8 mouse cellular contexts compared by ENCODE assay signal in genomic region chr15:84681455-84682193, GRCm38 (mm10). TPM values are rescaled to one million over a fixed set of nuclear protein-coding genes. Genes with fewer than 3 reads are reported as not detected.
DNase-seq lines count a peak whose midpoint lies in the region; ATAC-seq and TF ChIP-seq lines count a peak whose summit lies in the region.

No protein-coding gene starts in this region.

- no peaks in the 10 kb centered on the region for H3K9me3 ChIP-seq in forebrain, embryonic 12.5 days
- no peaks in the 10 kb centered on the region for H3K9me3 ChIP-seq in hindbrain, embryonic 12.5 days (replicated peaks)
- H3K9me3 ChIP-seq in neural tube, embryonic 14.5 days (ENCODE audit: control insufficient read depth, low read length): no peaks in the 10 kb centered on the region

- H3K27me3 ChIP-seq in forebrain, embryonic 12.5 days: peaks cover 42% of the 10 kb centered on the region
- peaks cover 37% of the 10 kb centered on the region for H3K27me3 ChIP-seq in hindbrain, embryonic 12.5 days
- no peaks in the 10 kb centered on the region for H3K27me3 ChIP-seq in liver, adult 2 months (ENCODE audit: control insufficient read depth, insufficient read depth, low read length)
- H3K27me3 ChIP-seq in neural tube, embryonic 14.5 days (ENCODE audit: control insufficient read depth, insufficient read depth, low read length): no peaks in the 10 kb centered on the region; the same call in 1 of the 2 replicates

- WGBS in forebrain, embryonic 12.5 days: 2% methylated on average over 21 of the region's 31 CpGs
- WGBS in hindbrain, embryonic 12.5 days: 6% methylated on average over 20 of the region's 31 CpGs
- WGBS in liver, adult 2 months: 4% methylated on average over 29 of the region's 31 CpGs
- WGBS in neural tube, embryonic 14.5 days: 3% methylated on average over 23 of the region's 31 CpGs

- H3K9ac ChIP-seq in forebrain, embryonic 12.5 days: peak overlapping the region; percentile 53
- H3K9ac ChIP-seq in hindbrain, embryonic 12.5 days: peak overlapping the region; percentile 67
- H3K9ac ChIP-seq in liver, adult 2 months (ENCODE audit: low read depth, low read length): peak overlapping the region; percentile 85
- peak overlapping the region; percentile 48 for H3K9ac ChIP-seq in neural tube, embryonic 14.5 days (replicated peaks; ENCODE audit: low read depth, low read length)

- no peak overlapping the region for H3K27ac ChIP-seq in forebrain, embryonic 12.5 days
- H3K27ac ChIP-seq in hindbrain, embryonic 12.5 days: peak overlapping the region; percentile 19; the same call in 1 of the 2 replicates
- H3K27ac ChIP-seq in liver, adult 2 months (replicated peaks; ENCODE audit: insufficient read depth, low read depth, low read length): no peak overlapping the region
- H3K27ac ChIP-seq in neural tube, embryonic 14.5 days (ENCODE audit: low read depth, low read length): no peak overlapping the region

- H3K4me1 ChIP-seq in forebrain, embryonic 12.5 days: peaks cover 17% of the 10 kb centered on the region
- peaks cover 13% of the 10 kb centered on the region for H3K4me1 ChIP-seq in hindbrain, embryonic 12.5 days
- peaks cover 3% of the 10 kb centered on the region; the same call in 1 of the 2 replicates for H3K4me1 ChIP-seq in liver, adult 2 months (ENCODE audit: control insufficient read depth, insufficient read depth, low read length)
- peaks cover 14% of the 10 kb centered on the region for H3K4me1 ChIP-seq in neural tube, embryonic 14.5 days (ENCODE audit: control insufficient read depth, insufficient read depth, low read length)

- TF ChIP-seq POLR2A in liver, adult 2 months (IDR thresholded peaks at IDR 0.05; ENCODE audit: extremely low read depth, insufficient read depth, low read length): no peak

- TF ChIP-seq CTCF in liver, adult 2 months (IDR thresholded peaks at IDR 0.05; ENCODE audit: low read depth, low read length): no peak; the same call in 1 of the 2 replicates

- H3K36me3 ChIP-seq in forebrain, embryonic 12.5 days (replicated peaks): no peaks in the 10 kb centered on the region
- H3K36me3 ChIP-seq in hindbrain, embryonic 12.5 days: no peaks in the 10 kb centered on the region
- H3K36me3 ChIP-seq in liver, adult 2 months (ENCODE audit: control insufficient read depth, insufficient read depth, low read length): no peaks in the 10 kb centered on the region
- no peaks in the 10 kb centered on the region for H3K36me3 ChIP-seq in neural tube, embryonic 14.5 days (ENCODE audit: control insufficient read depth, insufficient read depth, low read length)

- peak; percentile 37; the same call in 1 of the 2 replicates for ATAC-seq in forebrain, embryonic 12.5 days (ENCODE audit: low FRiP score)
- ATAC-seq in hindbrain, embryonic 12.5 days (ENCODE audit: low FRiP score): 0 out of 2 replicates have a peak, but pooled peaks have one; percentile 5
- peak; percentile 29; the same call in 1 of the 2 replicates for ATAC-seq in neural tube, embryonic 14.5 days (ENCODE audit: low read depth)

- DNase-seq in urinary bladder, postnatal 4 days (ENCODE audit: low spot score in 2 of 2): peak; percentile 72 to 78
- DNase-seq in urinary bladder, postnatal 10 days (ENCODE audit: low spot score): no peak
- DNase-seq in liver, adult 2 months (ENCODE audit: extremely low read depth, low read depth, low spot score): no peak
- no peak for DNase-seq in layer of hippocampus, postnatal 36 days
- no peak for DNase-seq in ovary, postnatal 10 days (ENCODE audit: low spot score)

- peaks cover 12% of the 10 kb centered on the region; the same call in 1 of the 2 replicates for H3K79me2 ChIP-seq in liver, adult 2 months (ENCODE audit: control insufficient read depth, insufficient read depth, low read length)

- H3K4me3 ChIP-seq in forebrain, embryonic 12.5 days (replicated peaks): peak overlapping the region; percentile 50
- H3K4me3 ChIP-seq in hindbrain, embryonic 12.5 days: peak overlapping the region; percentile 56
- H3K4me3 ChIP-seq in liver, adult 2 months (ENCODE audit: insufficient read depth, low read depth, low read length): peak overlapping the region; percentile 77
- peak overlapping the region; percentile 43 for H3K4me3 ChIP-seq in neural tube, embryonic 14.5 days (ENCODE audit: low read depth, low read length)

- H3K4me2 ChIP-seq in forebrain, embryonic 12.5 days: peak overlapping the region; percentile 82
- H3K4me2 ChIP-seq in hindbrain, embryonic 12.5 days (replicated peaks): peak overlapping the region; percentile 98
- peak overlapping the region; percentile 89 for H3K4me2 ChIP-seq in neural tube, embryonic 14.5 days (ENCODE audit: low read depth, low read length)

RNA-seq across cellular contexts. Expression of gene Prr5, which starts 12.2 kb away (rescaled TPM):
- polyA plus RNA-seq in forebrain, embryonic 12.5 days (2016; fragmentation: Nextera tagmentation; extraction: Ambion mirVana): 7.6 and 10.1 TPM in 2 replicates
- polyA plus RNA-seq in hindbrain, embryonic 12.5 days (2016; fragmentation: Nextera tagmentation; extraction: Ambion mirVana): 17.9 and 19.4 TPM in 2 replicates
- total RNA-seq in liver, adult 2 months (2014; rRNA removed): 2.2 and 2.6 TPM in 2 replicates
- polyA plus RNA-seq in liver, adult 2 months (2012; rRNA removed): 9.4 and 10.6 TPM in 2 replicates
- polyA plus RNA-seq in neural tube, embryonic 14.5 days (2014; fragmentation: Nextera tagmentation; extraction: Ambion mirVana): 23.6 and 27.9 TPM in 2 replicates
- total RNA-seq in layer of hippocampus, postnatal 36 days (2021): 10 to 100 TPM; 10.6 to 17.3 TPM

RNA-seq across cellular contexts. Expression of gene Arhgap8, which starts 38.2 kb away (rescaled TPM):
- 0.60 and 1.1 TPM in 2 replicates for polyA plus RNA-seq in forebrain, embryonic 12.5 days (2016; fragmentation: Nextera tagmentation; extraction: Ambion mirVana)
- polyA plus RNA-seq in hindbrain, embryonic 12.5 days (2016; fragmentation: Nextera tagmentation; extraction: Ambion mirVana): 2.5 and 2.9 TPM in 2 replicates
- total RNA-seq in liver, adult 2 months (2014; rRNA removed): not detected in 2 replicates
- polyA plus RNA-seq in liver, adult 2 months (2012; rRNA removed): 0.20 TPM in 1 of 2 replicates, not detected in the other
- polyA plus RNA-seq in neural tube, embryonic 14.5 days (2014; fragmentation: Nextera tagmentation; extraction: Ambion mirVana): 2.5 and 2.8 TPM in 2 replicates
- under 1 TPM in 1 of 2 experiments, not detected in 1; 0.42 TPM for total RNA-seq in layer of hippocampus, postnatal 36 days (2021)

Comparison
In these comparisons a context has a peak if more than half of its experiments do, and no peak if none do; other contexts are left out.
1. DNase-seq: peak in urinary bladder, postnatal 4 days (2 of 2); none in urinary bladder, postnatal 10 days (single experiment), liver, adult 2 months (single experiment), layer of hippocampus, postnatal 36 days (0 of 2) and ovary, postnatal 10 days (single experiment).
2. Peak in every context shown above with its lines, with median percentiles within 50 percentile points of each other: ATAC-seq, H3K4me2 ChIP-seq, H3K4me3 ChIP-seq and H3K9ac ChIP-seq.